Mouse (Mus musculus): ENCODE results near the gene Gm21981.
A peak's percentile ranks its signal among the peaks of the same experiment; 100 is the strongest.

The Gm21981 gene

DNA sequence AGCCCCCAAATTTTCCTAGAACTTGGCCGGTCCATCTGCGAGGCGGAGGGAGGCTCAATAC is at the start of gene Gm21981:
Gene Gm21981 (minus strand): TSS at position 14 of the 61 bp plus-strand sequence.
- DNase-seq (ENCODE audit: low read depth), result no peak

DNA sequence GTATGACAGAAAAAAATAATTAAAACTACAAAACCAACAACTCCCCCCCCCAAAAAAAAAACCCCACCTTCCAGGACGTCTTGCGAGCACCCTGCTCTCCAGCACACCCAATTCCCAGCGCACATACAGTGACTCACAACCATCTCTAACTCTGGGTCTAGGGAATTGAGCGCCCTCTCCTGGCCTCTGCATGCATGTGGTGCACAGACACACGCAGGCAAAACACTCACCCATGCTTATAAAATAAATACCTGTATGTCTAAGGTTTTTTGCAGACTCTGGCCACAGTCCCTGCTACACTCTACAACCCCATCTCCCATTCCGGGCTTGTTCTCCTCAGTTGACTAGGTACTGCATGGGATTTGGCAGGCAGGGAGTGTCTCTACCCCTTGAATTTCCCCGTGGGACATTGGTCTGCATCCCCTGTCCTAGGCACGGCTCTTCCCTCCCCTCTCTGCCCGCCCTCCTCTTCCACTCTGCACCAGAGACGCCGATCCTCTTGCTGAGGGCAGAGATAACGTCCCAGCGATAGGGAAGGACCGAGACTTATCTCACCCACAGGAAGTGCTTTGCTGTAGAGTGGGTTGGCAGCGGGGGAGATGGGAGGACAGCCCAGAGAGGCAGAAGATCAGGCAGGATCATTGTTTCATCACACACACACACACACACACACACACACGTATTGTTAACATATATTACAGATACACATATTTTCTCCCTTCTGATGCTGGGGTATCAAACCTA is 48.9 kb upstream of the Gm21981 start:
- DNase-seq (ENCODE audit: low read depth), result peak; percentile 61

DNA sequence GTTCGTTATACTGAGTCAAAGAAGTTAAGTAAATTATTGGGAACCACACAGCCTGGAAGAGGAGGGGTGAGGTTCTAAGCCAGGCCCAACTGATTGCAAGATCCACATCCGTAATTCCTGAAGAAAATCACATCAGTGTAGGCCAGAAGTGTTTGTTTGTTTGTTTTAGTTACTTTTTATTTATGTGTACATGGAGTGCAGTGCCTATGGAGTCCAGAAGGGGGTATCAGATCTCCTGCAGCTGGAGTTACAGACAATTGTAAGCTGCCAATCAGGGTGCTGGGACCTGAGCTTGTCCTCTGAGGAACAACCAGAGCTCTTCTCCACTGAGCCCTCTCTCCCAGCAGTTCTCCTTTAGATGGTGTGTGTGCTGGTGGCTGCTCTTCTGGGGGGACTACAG is 45.9 kb upstream of the Gm21981 start:
- no peak for DNase-seq (ENCODE audit: low read depth)

DNA sequence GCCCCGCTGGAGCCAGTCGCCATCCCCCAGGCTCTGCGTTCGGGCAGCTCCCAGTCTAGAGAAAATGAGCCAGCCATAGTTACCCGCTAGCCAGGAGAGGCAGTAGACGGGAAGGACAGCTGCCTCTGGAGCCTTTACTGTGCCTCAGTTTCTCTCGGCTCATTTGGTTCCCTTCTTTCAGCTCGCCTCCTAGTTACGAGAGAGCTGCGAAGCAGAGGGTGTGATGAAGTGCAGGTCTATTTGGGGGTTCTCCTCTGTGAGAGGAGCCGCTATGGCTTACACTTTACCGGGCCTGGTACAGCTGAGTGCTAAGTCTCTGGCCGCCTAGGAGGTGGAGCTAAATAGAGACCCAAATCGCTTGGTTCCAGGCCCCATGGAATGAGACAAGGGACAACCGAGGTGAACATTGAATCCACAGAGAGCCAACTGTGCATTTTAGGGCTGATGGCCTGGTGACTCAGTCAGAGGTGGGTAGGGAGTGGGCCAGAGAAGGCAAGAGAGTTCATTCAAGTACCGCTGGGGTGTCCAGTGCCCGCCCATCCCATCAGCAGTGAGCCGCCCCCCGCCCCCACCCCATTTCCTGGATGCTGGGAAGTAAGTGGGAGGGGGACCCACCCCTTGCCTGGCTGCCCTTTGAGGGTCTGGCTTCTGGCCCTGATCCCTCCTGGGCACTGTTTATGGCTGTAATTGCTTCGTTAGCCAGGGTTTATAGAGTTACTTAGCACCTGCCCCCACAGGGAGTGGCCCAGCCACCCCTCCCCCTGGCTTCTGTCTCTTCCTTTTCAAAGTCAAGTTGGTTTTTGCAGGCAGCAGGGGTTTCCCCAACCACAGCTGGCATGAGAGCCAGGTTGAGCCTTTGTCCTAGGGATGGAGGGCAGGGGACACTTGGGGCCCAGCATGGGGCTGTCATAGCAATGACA is 44.9 kb upstream of the Gm21981 start:
- DNase-seq (ENCODE audit: low read depth), result no peak

DNA sequence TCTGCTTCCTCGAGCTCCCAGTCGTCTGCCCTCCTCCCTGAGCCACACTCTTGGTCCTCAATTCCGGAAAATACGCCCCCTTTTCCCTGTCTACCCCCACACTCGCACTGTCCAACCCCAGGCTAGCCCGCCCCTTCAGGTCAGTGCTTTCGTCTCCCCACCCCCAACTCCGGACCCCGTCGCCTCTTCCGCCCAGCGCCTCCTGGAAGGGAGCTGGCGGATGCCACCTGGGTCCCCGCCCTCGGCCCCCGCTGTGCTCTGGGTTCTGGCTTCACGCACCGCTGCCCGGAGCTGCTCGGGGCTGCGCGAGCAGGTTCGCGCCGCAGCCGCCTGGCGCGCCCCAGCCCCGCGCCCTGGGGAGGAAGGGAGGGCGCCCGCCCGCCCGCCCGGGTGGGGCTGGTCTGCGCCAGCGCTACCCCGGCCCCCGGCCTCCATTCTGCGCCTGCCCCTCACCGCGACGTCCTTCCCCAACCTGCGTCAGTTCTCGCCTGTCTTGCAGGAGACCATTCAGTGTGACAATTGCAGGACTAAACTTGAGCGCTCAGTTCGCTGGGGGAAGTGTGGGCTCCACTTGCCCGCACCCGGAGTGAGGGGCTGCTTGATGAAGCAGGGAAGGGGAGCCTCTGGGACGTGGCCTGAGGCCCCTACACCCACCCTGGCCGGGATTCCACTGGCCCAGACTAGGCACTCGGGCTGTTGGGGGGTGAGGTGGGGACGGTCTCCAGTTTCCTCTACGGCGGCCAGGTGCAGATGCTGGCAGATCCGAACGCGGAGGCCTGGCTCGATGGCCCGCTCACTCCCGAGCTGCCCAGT is 44.0 kb upstream of the Gm21981 start:
- DNase-seq (ENCODE audit: low read depth), result no peak

DNA sequence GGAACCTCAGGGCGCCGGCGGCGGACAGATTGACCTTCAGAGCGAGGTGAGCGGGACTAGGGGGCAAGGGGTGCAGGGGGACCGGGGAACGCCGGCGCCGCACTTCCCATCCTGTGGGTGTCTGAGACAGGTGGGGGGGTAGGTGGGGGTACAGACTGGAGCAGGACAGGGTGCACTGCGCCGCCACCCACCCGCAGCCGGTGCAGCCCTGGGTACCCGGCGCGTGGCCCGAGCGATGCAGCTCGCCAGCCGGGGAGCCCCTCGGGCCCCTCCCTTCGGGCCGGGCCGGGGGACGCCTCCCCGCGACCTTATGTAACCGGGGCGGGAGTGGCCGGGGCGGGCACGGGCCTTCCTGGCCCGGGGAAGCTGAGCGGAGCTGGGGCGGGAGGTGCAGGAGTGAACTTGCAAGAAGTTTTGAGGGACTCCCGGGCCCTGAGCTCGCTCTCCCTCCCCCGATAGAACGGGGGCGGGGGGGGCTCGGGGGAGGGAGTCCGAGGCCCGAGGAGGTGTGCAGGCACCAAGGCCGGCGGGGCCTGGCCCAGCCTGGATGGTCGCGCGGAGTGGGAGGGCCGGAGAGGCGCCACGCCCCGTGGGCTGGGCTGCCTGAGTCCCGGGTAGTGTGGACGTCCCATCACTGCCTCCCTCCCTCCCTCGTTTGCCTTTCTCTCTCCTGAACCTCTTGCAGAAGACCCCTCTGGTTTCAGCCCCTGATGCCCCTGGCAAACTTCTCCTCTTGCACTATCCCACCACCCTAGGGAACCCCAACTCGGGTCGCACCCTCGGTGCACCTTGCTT is 43.2 kb upstream of the Gm21981 start:
- DNase-seq (ENCODE audit: low read depth), result no peak

DNA sequence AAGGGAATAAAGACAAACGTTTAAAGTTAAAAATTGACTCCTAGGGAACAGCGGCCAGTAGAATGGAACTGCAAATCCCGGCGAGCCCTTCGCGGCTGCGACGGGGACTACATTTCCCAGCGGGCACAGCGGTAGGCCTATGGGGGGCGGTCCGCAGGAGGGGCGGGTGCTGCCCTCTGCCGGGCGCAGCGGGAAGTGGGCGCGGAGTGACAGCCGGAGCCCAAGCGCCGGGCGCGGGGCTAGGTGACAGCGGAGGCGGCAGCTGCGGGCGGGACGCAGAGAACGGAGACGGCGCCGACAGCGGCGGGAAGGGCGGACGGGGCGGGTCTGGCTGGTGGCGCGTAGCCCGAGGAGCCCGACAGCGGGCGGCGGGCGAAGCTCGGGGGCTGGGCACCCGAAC is 42.6 kb upstream of the Gm21981 start, which contains the start of gene Tfeb:
Gene Tfeb (plus strand): TSS at position 175 of the 400 bp plus-strand sequence.
- peak; percentile 75 for DNase-seq (ENCODE audit: low read depth)

DNA sequence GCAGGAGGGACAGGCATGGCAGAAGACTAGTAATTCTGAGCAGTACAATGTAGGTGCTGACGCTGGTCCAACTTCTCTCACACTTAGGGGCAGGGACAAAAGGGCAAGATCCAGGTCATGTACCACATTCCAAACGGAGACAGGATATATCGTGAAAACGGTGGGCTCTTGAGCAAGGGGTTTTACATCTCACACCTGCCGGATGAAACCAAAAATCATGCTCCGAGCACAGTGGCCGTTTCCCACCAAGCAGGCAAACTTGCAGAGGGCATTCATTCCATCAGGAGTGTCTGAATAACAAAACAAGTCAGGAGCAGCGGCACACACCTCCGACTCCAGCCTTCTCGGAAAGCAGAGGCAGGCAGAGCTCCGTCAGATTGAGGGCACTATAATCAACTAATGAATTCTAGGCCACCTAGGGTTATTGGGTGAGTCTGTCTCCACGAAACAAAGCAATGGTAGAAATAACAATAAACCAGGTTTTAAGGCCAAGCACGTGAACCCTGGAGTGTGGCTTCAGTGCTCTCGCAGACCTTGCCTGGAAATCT is 41.4 kb upstream of the Gm21981 start:
- DNase-seq (ENCODE audit: low read depth), result no peak

DNA sequence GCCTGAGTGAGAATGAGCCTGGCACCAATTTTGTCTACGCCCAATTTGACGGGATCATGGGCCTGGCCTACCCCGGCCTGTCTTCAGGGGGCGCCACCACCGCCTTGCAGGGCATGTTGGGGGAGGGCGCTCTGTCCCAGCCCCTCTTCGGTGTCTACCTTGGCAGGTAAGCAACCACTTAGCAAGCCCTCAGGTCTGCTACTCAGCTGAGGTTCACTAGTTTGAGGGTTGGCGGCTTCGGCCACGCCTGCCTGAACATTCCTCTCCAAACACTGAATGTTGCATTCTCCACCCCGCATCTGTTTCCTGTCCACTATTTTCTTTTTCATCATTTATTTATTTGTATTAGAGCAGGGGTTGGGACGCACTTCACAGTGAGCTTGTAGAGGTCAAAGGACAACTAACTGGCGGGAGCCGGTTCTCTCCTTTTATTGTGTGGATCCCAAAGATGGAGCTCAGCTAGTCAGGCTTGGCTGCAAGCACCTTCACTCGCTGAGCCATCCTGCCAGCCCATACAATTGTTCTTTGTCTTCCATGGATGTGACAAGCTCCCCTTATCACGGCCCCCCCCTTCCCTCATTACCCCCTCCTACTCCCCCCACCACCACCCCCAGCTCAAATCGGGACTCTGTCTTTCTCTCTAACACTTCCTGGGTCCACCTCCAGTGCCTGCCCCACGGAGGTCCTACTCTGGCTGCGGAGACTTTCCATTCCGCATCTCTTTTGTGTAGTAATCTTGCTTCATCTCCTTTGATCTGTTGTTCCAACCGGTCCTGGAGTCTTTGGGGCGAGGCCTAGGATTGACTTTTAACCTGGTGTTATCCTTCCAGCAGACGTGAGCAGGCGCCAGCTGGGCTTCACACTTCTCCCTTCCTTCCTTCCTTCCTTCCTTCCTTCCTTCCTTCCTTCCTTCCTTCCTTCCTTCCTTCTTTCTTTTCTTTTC is 36.6 kb upstream of the Gm21981 start:
- no peak for DNase-seq (ENCODE audit: low read depth)

DNA sequence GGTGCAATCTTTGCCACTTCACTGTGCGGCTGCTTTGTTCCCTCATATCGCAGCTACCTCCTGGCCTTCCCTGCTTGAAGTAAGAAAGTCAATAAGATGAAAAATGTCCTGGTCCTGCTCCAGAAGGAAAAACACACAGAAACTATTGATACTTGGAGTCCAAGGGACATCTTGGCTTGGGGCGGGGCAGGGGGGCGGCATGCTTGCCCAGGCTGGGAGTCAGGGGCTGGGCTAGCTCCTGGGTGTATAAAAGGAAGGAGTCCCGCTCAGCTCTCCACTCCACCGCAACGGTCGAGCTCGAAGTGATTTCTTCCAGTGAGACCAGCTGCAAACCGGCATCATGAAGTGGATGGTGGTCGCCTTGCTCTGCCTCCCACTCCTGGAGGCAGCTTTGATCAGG is 32.3 kb upstream of the Gm21981 start, which contains the start of gene Pgc:
Gene Pgc (plus strand): TSS at position 277 of the 400 bp plus-strand sequence.
- no peak for DNase-seq (ENCODE audit: low read depth)

DNA sequence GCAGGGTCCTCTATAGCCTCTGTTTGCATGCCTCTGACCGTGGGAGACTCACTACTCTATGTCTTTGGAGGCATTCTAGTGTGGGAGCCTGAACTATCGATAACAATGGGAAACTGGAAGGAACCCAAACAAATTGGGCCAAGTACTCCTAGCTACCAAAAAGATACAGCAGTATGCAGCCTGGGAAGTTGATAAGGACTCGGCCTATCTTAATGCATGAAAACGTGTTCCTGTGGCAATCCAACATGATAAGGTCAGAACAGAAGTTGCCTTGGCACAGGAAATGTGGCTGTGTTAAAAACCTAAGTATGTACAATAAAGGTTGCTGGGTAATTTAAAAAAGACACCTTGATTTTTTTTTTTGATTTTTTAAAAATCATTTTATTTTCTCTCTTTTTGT is 26.9 kb upstream of the Gm21981 start:
- DNase-seq (ENCODE audit: low read depth), result no peak

DNA sequence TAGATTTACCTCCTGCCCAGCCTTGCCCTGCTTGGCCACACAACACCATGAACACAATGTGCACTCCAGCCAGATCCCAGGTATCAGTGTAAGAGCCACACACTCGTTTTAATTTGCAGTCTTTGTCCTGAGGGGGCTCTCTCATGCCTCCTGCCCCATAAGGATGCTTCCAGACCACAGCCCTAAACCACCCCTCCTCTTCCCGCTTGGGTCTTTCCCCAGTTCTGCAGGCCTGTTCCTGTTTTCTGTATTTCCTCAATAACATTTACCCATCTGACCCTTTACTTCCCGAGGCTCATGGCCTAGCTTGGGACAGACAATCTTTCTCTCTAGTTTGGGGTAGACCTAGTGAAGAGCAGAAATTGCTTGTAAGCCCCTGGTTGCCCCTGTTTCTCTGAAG is 20.8 kb upstream of the Gm21981 start:
- DNase-seq (ENCODE audit: low read depth), result no peak

DNA sequence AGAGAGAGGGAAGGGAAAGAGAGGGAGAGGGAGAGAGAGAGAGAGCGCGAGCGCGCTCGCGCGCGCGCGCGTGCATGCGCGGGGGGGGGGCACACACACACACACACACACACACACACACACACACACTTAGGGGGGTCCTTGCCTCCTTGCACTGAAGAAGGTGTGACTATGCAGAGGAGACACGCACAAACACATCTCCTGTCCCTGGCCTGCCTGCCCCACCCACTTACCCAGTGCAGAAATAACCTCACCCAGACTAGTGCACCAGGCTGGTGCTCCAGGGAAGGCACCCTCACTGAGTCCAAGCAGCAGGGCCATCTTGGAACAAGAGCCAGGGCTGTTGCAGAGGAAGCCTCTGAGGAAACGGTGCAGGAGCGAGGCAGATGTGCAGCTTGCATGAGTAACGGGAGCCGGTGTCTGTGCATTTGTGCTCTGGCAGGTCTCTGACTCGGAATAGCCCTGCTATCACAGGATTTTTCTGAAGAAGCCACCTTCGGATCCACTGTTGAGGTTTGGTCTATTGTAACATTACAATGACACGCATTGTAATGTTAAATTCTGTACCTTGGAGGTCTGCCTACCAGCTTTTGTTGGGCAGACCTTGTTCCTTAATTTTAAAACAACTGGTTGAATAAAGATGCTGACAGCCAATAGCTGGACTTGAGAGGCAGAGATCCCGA is 18.8 kb upstream of the Gm21981 start:
- no peak for DNase-seq (ENCODE audit: low read depth)

DNA sequence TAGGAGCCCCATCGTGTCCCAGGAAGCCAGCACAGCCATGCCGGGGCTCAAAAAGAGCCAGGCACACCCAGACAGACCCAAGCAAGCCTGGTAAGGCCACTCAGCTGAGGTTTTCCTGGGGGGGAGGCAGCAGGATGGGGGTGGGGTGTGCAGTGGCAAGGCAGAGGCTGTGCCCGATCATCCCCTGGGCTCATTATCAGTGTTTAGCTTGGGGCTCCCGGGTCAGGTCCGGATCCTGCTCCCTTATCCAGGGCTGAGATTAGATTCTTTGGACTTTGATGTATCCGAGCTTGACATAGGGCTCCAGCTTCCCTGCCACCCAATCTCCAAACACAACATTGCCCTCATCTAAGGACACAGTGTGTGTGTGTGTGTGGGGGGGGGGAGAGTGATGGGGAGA is 17.6 kb upstream of the Gm21981 start:
- DNase-seq (ENCODE audit: low read depth), result no peak

DNA sequence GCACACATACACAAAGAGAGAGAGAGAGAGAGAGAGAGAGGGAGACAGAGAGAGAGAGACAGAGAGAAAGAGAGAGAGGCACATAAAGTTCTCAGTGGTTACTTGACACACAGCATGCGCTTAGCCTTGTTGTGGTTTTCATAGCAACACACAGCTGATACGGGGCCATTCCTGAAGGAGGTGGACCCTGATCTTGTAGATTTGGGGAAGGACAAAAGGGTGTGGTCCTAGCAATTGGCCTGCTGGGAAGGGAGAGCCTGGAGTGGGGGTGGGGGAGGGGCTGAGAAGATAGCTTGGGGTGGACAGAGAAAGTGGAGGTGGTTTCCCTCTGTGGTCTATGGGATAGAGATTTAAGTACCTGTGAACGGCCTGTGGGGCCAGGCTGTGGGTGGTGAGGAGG is 15.8 kb upstream of the Gm21981 start:
- DNase-seq (ENCODE audit: low read depth), result no peak

DNA sequence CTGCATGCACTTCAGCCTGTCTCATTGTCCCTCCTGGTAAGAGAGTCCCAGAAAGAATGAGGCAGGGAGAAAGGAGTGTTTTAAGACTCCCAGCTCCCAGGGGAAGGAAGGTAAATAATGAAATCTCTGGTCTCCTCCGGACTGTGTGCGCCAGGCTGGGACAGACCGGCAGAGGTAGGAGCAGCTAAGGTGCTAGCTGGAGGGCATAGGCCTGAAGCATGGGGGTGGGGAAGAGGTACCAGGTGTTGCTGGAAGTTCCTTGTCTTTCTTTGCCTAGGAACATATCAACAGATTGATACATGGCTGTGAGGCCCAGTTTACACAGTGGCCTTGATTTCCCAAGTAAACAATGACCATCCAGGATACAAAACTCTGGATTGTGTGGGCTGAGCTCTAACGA is 14.7 kb upstream of the Gm21981 start:
- no peak for DNase-seq (ENCODE audit: low read depth)

DNA sequence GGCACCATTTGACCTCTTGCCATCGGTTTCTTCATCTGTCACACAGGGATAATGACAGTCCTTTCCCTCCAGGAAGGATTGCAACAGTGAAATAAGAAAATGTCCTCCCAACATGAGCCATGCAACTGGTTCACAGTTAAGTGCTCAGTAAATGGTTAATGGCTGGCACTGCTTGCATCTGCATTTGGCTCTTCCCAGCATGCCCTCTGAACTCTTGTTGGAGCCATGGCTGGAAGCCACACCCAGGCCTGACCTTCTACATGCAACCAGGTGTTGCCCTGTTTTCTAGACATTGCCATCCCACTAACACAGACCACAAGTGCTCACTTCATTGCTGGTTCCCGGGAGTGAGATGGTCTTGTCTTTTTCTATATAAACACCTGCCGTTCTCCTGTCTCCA is 13.7 kb upstream of the Gm21981 start:
- no peak for DNase-seq (ENCODE audit: low read depth)

DNA sequence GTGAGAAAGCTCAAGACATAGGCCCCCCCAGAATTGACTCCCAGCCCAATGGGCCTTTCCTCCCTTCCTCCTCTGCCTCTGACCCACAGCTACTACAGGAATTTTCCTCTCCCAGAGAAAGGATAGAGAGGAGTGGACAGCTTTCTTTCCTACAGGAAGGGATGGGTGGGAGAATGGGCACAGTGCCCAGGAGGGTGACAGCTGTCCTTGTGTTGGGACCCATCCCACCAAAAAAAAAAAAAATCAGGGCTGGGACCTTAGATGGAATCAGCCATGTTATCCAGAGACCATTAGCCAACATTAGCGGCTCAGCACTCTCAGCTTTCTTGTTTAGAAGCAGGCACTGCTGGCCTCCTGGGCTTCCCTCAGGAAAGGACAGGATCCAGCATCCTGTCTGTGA is 11.9 kb upstream of the Gm21981 start:
- DNase-seq (ENCODE audit: low read depth), result no peak

DNA sequence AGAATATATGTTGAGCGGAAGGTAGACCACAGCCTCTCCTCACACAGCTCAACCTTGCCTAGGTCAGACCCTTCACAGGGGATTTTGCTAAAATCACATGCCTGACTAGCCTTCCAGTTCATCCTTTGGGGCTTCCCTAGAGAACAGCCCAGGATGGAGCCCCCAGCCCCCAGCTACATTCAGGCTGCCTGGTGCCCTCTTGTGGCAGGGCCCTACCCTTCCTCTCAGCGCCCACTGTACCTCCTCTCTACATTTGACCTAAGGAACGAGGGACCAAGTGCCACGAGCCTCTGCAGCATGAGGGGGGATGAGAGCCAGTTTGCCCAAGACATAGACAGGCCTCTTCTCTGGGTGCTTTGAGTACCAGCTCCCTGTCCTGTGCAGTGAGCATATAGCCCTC is 10.4 kb upstream of the Gm21981 start:
- no peak for DNase-seq (ENCODE audit: low read depth)

DNA sequence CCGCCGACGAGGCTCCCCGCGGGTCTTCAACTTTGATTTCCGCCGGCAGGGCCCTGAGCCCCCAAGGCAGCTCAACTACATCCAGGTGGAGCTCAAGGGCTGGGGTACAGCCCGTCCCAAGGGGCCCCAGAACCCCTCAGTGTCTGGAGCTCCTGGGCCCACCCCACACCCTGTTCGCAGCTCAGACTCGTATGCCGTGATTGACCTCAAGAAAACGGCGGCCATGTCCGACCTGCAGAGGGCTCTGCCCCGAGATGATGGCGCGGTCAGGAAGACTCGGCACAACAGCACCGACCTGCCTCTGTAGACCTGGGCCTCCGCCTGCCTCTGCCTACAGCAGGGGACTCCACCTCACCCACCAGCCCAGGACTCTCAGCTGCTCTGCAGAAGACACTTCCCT is 9.3 kb upstream of the Gm21981 start:
- no peak for DNase-seq (ENCODE audit: low read depth)
